Mouse (Mus musculus): Measurements from ENCODE around the gene Vstm4. TPM values are rescaled to one million over a fixed set of nuclear protein-coding genes. Genes with fewer than 3 reads are reported as not detected.

The Vstm4 gene
- polyA plus RNA-seq, 1 experiment from 2014 or later: 15.1 TPM

- Histone ChIP-seq H3K27me3 (replicated peaks) (peaks cover 3% of the 10 kb centered on the region; the same call in 1 of the 2 replicates), H3K4me1 (replicated peaks) (peaks cover 52% of the 10 kb centered on the region)
- 50% methylated on average over 11 of the region's 11 CpGs for WGBS
Measured at GRCm38 (mm10) chr14:32859831-32860569, 3.4 kb downstream of the Vstm4 start.

GRCm38 (mm10) chr14:32861149-32861581 lies 4.6 kb downstream of the Vstm4 start:
- Histone ChIP-seq H3K27ac (ENCODE audit: poor library complexity, severe bottlenecking) (peak overlapping the region; percentile 82), H3K4me3 (no peak overlapping the region), H3K36me3 (peaks cover 7% of the 10 kb centered on the region), H3K9ac (no peak overlapping the region), H3K27me3 (replicated peaks) (peaks cover 3% of the 10 kb centered on the region; the same call in 1 of the 2 replicates), H3K4me1 (replicated peaks) (peaks cover 52% of the 10 kb centered on the region), H3K9me3 (replicated peaks) (no peaks in the 10 kb centered on the region), H3K4me2 (peak overlapping the region; percentile 39)
- ATAC-seq (ENCODE audit: insufficient number of reproducible peaks, low FRiP score): peak; percentile 77
- 2% methylated on average over 6 of the region's 6 CpGs for WGBS

More at GRCm38 (mm10) chr14:32859831-32860569, 3.4 kb downstream of the Vstm4 start:
- Histone ChIP-seq H3K9ac (no peak overlapping the region), H3K4me2 (no peak overlapping the region), H3K9me3 (replicated peaks) (no peaks in the 10 kb centered on the region), H3K27ac (ENCODE audit: poor library complexity, severe bottlenecking) (peak overlapping the region; percentile 56), H3K4me3 (no peak overlapping the region), H3K36me3 (peaks cover 7% of the 10 kb centered on the region)
- ATAC-seq (ENCODE audit: insufficient number of reproducible peaks, low FRiP score): no peak; the same call in 1 of the 2 replicates

- peak overlapping the region; percentile 82 for H3K27ac ChIP-seq (ENCODE audit: poor library complexity, severe bottlenecking)
Measured at GRCm38 (mm10) chr14:32861656-32862055, 5.1 kb downstream of the Vstm4 start.

GRCm38 (mm10) chr14:32865331-32865730 lies 8.8 kb downstream of the Vstm4 start:
- Histone ChIP-seq H3K27ac (ENCODE audit: poor library complexity, severe bottlenecking) (no peak overlapping the region), H3K27me3 (replicated peaks) (no peaks in the 10 kb centered on the region), H3K4me2 (no peak overlapping the region), H3K9me3 (replicated peaks) (no peaks in the 10 kb centered on the region), H3K4me3 (no peak overlapping the region), H3K4me1 (replicated peaks) (peaks cover 20% of the 10 kb centered on the region), H3K9ac (no peak overlapping the region), H3K36me3 (peaks cover 7% of the 10 kb centered on the region)
- 75% methylated on average over 3 of the region's 3 CpGs for WGBS
- no peak for ATAC-seq (ENCODE audit: insufficient number of reproducible peaks, low FRiP score)

More at GRCm38 (mm10) chr14:32861656-32862055, 5.1 kb downstream of the Vstm4 start:
- 0 out of 2 replicates have a peak, but pooled peaks have one; percentile 9 for ATAC-seq (ENCODE audit: insufficient number of reproducible peaks, low FRiP score)
- Histone ChIP-seq H3K27me3 (replicated peaks) (peaks cover 3% of the 10 kb centered on the region; the same call in 1 of the 2 replicates), H3K4me1 (replicated peaks) (peaks cover 52% of the 10 kb centered on the region), H3K36me3 (peaks cover 7% of the 10 kb centered on the region), H3K9ac (no peak overlapping the region), H3K4me2 (peak overlapping the region; percentile 39), H3K9me3 (replicated peaks) (no peaks in the 10 kb centered on the region), H3K4me3 (no peak overlapping the region)
- 41% methylated on average over 2 of the region's 2 CpGs for WGBS

GRCm38 (mm10) chr14:32871963-32872362 lies 15.4 kb downstream of the Vstm4 start:
- 56% methylated on average over 5 of the region's 5 CpGs for WGBS
- no peak overlapping the region for H3K27ac ChIP-seq (ENCODE audit: poor library complexity, severe bottlenecking)

GRCm38 (mm10) chr14:32877549-32877948 lies 21.0 kb downstream of the Vstm4 start:
- H3K4me3 ChIP-seq: no peak overlapping the region
- no peaks in the 10 kb centered on the region for H3K27me3 ChIP-seq (replicated peaks)
- no peak overlapping the region for H3K9ac ChIP-seq
- H3K36me3 ChIP-seq: no peaks in the 10 kb centered on the region
- peaks cover 37% of the 10 kb centered on the region for H3K4me1 ChIP-seq (replicated peaks)
- no peak overlapping the region; the same call in 1 of the 2 replicates for H3K27ac ChIP-seq (ENCODE audit: poor library complexity, severe bottlenecking)
- no peak overlapping the region for H3K4me2 ChIP-seq
- WGBS: 52% methylated on average over 6 of the region's 6 CpGs
- H3K9me3 ChIP-seq (replicated peaks): no peaks in the 10 kb centered on the region
- ATAC-seq (ENCODE audit: insufficient number of reproducible peaks, low FRiP score): no peak

More at GRCm38 (mm10) chr14:32871963-32872362, 15.4 kb downstream of the Vstm4 start:
- Histone ChIP-seq H3K4me1 (replicated peaks) (peaks cover 15% of the 10 kb centered on the region), H3K36me3 (no peaks in the 10 kb centered on the region), H3K4me3 (no peak overlapping the region), H3K4me2 (no peak overlapping the region), H3K27me3 (replicated peaks) (no peaks in the 10 kb centered on the region), H3K9ac (no peak overlapping the region), H3K9me3 (replicated peaks) (no peaks in the 10 kb centered on the region)
- peak; percentile 33; the same call in 1 of the 2 replicates for ATAC-seq (ENCODE audit: insufficient number of reproducible peaks, low FRiP score)

- no peak for ATAC-seq (ENCODE audit: insufficient number of reproducible peaks, low FRiP score)
- H3K9me3 ChIP-seq (replicated peaks): no peaks in the 10 kb centered on the region
- no peak overlapping the region for H3K9ac ChIP-seq
- H3K4me3 ChIP-seq: no peak overlapping the region
- H3K36me3 ChIP-seq: no peaks in the 10 kb centered on the region
- H3K27me3 ChIP-seq (replicated peaks): no peaks in the 10 kb centered on the region
- H3K4me1 ChIP-seq (replicated peaks): peaks cover 47% of the 10 kb centered on the region
- 78% methylated on average over 5 of the region's 5 CpGs for WGBS
- peak overlapping the region; percentile 69; the same call in 1 of the 2 replicates for H3K27ac ChIP-seq (ENCODE audit: poor library complexity, severe bottlenecking)
- H3K4me2 ChIP-seq: no peak overlapping the region
Measured at GRCm38 (mm10) chr14:32880332-32880731, 23.8 kb downstream of the Vstm4 start.

GRCm38 (mm10) chr14:32881693-32882092 lies 25.1 kb downstream of the Vstm4 start:
- peaks cover 43% of the 10 kb centered on the region for H3K4me1 ChIP-seq (replicated peaks)
- peak overlapping the region; percentile 69 for H3K27ac ChIP-seq (ENCODE audit: poor library complexity, severe bottlenecking)
- H3K27me3 ChIP-seq (replicated peaks): no peaks in the 10 kb centered on the region
- H3K9ac ChIP-seq: no peak overlapping the region
- no peaks in the 10 kb centered on the region for H3K9me3 ChIP-seq (replicated peaks)
- 18% methylated on average over 1 of the region's 1 CpGs for WGBS
- H3K4me2 ChIP-seq: no peak overlapping the region
- no peaks in the 10 kb centered on the region for H3K36me3 ChIP-seq
- peak; percentile 76 for ATAC-seq (ENCODE audit: insufficient number of reproducible peaks, low FRiP score)
- no peak overlapping the region for H3K4me3 ChIP-seq

GRCm38 (mm10) chr14:32888876-32889674 lies 32.5 kb downstream of the Vstm4 start:
- Histone ChIP-seq H3K27me3 (replicated peaks) (no peaks in the 10 kb centered on the region), H3K36me3 (no peaks in the 10 kb centered on the region), H3K9me3 (replicated peaks) (no peaks in the 10 kb centered on the region), H3K9ac (no peak overlapping the region), H3K4me2 (no peak overlapping the region), H3K4me3 (no peak overlapping the region), H3K4me1 (replicated peaks) (peaks cover 33% of the 10 kb centered on the region), H3K27ac (ENCODE audit: poor library complexity, severe bottlenecking) (peak overlapping the region; percentile 71)
- peak; percentile 77 for ATAC-seq (ENCODE audit: insufficient number of reproducible peaks, low FRiP score)
- WGBS: 25% methylated on average over 6 of the region's 6 CpGs

GRCm38 (mm10) chr14:32894341-32894853 lies 37.8 kb downstream of the Vstm4 start:
- Histone ChIP-seq H3K27ac (ENCODE audit: poor library complexity, severe bottlenecking) (no peak overlapping the region), H3K9me3 (replicated peaks) (no peaks in the 10 kb centered on the region), H3K4me1 (replicated peaks) (peaks cover 20% of the 10 kb centered on the region), H3K9ac (no peak overlapping the region), H3K4me2 (no peak overlapping the region), H3K36me3 (peaks cover 4% of the 10 kb centered on the region; the same call in 1 of the 2 replicates), H3K4me3 (no peak overlapping the region), H3K27me3 (replicated peaks) (no peaks in the 10 kb centered on the region)
- WGBS: 86% methylated on average over 4 of the region's 4 CpGs
- ATAC-seq (ENCODE audit: insufficient number of reproducible peaks, low FRiP score): no peak

- WGBS: 76% methylated on average over 4 of the region's 4 CpGs
- ATAC-seq (ENCODE audit: insufficient number of reproducible peaks, low FRiP score): no peak
- Histone ChIP-seq H3K9me3 (replicated peaks) (no peaks in the 10 kb centered on the region), H3K4me2 (no peak overlapping the region), H3K4me3 (no peak overlapping the region), H3K9ac (no peak overlapping the region), H3K4me1 (replicated peaks) (peaks cover 21% of the 10 kb centered on the region), H3K27ac (ENCODE audit: poor library complexity, severe bottlenecking) (no peak overlapping the region), H3K36me3 (peaks cover 4% of the 10 kb centered on the region; the same call in 1 of the 2 replicates), H3K27me3 (replicated peaks) (no peaks in the 10 kb centered on the region)
Measured at GRCm38 (mm10) chr14:32894878-32895277, 38.3 kb downstream of the Vstm4 start.

Data from heart, embryonic 12.5 days (tissue).